Mouse (Mus musculus) bone marrow, adult 2 months (tissue): ENCODE data around the gene Minpp1.

Experiments
- CTCF ChIP-seq: fragments of 200-500 bp; IDR thresholded peaks from 2 replicates; pipeline ENCODE4 v1.5.1; 2011; ENCODE audit warnings: low read length, control low read depth; ENCODE audit not compliant: control insufficient read depth, insufficient read depth
- POLR2A ChIP-seq: fragments of 200-500 bp; IDR thresholded peaks from 2 replicates; pipeline ENCODE4 v1.6.1; 2011; ENCODE audit warnings: low read depth, mild to moderate bottlenecking, control low read depth, low read length, borderline replicate concordance; ENCODE audit not compliant: control insufficient read depth

- TF ChIP-seq POLR2A = no peak
- no peak for TF ChIP-seq CTCF
Measured at GRCm38 (mm10) chr19:32534887-32535286, 49.3 kb downstream of the Minpp1 start.
